8 mouse cellular contexts compared by ENCODE assay signal in genomic region chr2:13413520-13414178, GRCm38 (mm10).
DNase-seq lines count a peak whose midpoint lies in the region; ATAC-seq lines count a peak whose summit lies in the region.

No protein-coding gene starts in this region.

- H3K9me3 ChIP-seq in heart, embryonic 12.5 days (replicated peaks): no peaks in the 10 kb centered on the region
- no peaks in the 10 kb centered on the region for H3K9me3 ChIP-seq in kidney, embryonic 16.5 days (ENCODE audit: low read length)
- H3K9me3 ChIP-seq in stomach, embryonic 15.5 days: no peaks in the 10 kb centered on the region

- H3K36me3 ChIP-seq in heart, embryonic 12.5 days: no peaks in the 10 kb centered on the region
- no peaks in the 10 kb centered on the region for H3K36me3 ChIP-seq in kidney, embryonic 16.5 days (ENCODE audit: insufficient read depth, low read length)
- H3K36me3 ChIP-seq in stomach, embryonic 15.5 days: no peaks in the 10 kb centered on the region

- peaks cover 18% of the 10 kb centered on the region for H3K4me1 ChIP-seq in heart, embryonic 12.5 days (replicated peaks)
- peaks cover 12% of the 10 kb centered on the region; the same call in 1 of the 2 replicates for H3K4me1 ChIP-seq in kidney, embryonic 16.5 days (ENCODE audit: insufficient read depth, low read length)
- H3K4me1 ChIP-seq in stomach, embryonic 15.5 days: no peaks in the 10 kb centered on the region

- ATAC-seq in heart, embryonic 12.5 days (ENCODE audit: insufficient number of reproducible peaks, low FRiP score): peak; percentile 93
- ATAC-seq in kidney, embryonic 16.5 days (ENCODE audit: low FRiP score, low TSS enrichment): peak; percentile 87
- ATAC-seq in megakaryocyte, adult 5-6 weeks (ENCODE audit: poor library complexity, severe bottlenecking): peak; percentile 86
- ATAC-seq in stomach, embryonic 15.5 days (ENCODE audit: insufficient read depth, low FRiP score, low read depth): peak; percentile 81

- no peak overlapping the region for H3K4me3 ChIP-seq in heart, embryonic 12.5 days
- H3K4me3 ChIP-seq in kidney, embryonic 16.5 days (ENCODE audit: low read length): no peak overlapping the region
- no peak overlapping the region for H3K4me3 ChIP-seq in stomach, embryonic 15.5 days (replicated peaks)

- H3K9ac ChIP-seq in heart, embryonic 12.5 days: no peak overlapping the region
- H3K9ac ChIP-seq in kidney, embryonic 16.5 days (replicated peaks; ENCODE audit: low read length): peak overlapping the region; percentile 8; the same call in 1 of the 2 replicates
- H3K9ac ChIP-seq in stomach, embryonic 15.5 days: no peak overlapping the region

- intact Hi-C loops in gastrocnemius, postnatal 36 days (cut with DNase I): loop anchor here (10.0 kb wide), 1 partner anchor 161 kb away; the partner anchor contains the start of gene Vim

- DNase-seq in gastrocnemius, adult 18-20 months (ENCODE audit: low spot score): peak; percentile 43
- no peak for DNase-seq in gastrocnemius, postnatal 36 days
- peak; percentile 74 for DNase-seq in c-Kit-positive CD71-positive TER-119-negative erythroid progenitor cells, embryonic 14.5 days (ENCODE audit: low read depth)
- DNase-seq in cerebellum, adult 9-10 months: no peak

- WGBS in heart, embryonic 12.5 days: 42% methylated on average over 4 of the region's 4 CpGs
- 37% methylated on average over 4 of the region's 4 CpGs for WGBS in kidney, embryonic 16.5 days
- 44% methylated on average over 4 of the region's 4 CpGs for WGBS in stomach, embryonic 15.5 days

- H3K27me3 ChIP-seq in heart, embryonic 12.5 days (replicated peaks): no peaks in the 10 kb centered on the region
- H3K27me3 ChIP-seq in kidney, embryonic 16.5 days (ENCODE audit: insufficient read depth, low read length): no peaks in the 10 kb centered on the region
- no peaks in the 10 kb centered on the region for H3K27me3 ChIP-seq in stomach, embryonic 15.5 days (replicated peaks)

- no peak overlapping the region for H3K4me2 ChIP-seq in heart, embryonic 12.5 days
- H3K4me2 ChIP-seq in kidney, embryonic 16.5 days (replicated peaks; ENCODE audit: low read depth, low read length): no peak overlapping the region
- no peak overlapping the region for H3K4me2 ChIP-seq in stomach, embryonic 15.5 days

- H3K27ac ChIP-seq in heart, embryonic 12.5 days (ENCODE audit: poor library complexity, severe bottlenecking): peak overlapping the region; percentile 69
- H3K27ac ChIP-seq in kidney, embryonic 16.5 days (ENCODE audit: low read length): peak overlapping the region; percentile 85
- peak overlapping the region; percentile 71 for H3K27ac ChIP-seq in stomach, embryonic 15.5 days

Comparison
In these comparisons a context has a peak if more than half of its experiments do, and no peak if none do; other contexts are left out.
1. DNase-seq: peak in gastrocnemius, adult 18-20 months (single experiment) and c-Kit-positive CD71-positive TER-119-negative erythroid progenitor cells, embryonic 14.5 days (single experiment); none in gastrocnemius, postnatal 36 days (0 of 2) and cerebellum, adult 9-10 months (single experiment).
2. Peak in every context shown above with its lines, with median percentiles within 50 percentile points of each other: ATAC-seq and H3K27ac ChIP-seq.